20 mouse cellular contexts compared by ENCODE assay signal in genomic region chr1:158740161-158740766, GRCm38 (mm10).
A peak's percentile ranks its signal among the peaks of the same experiment; 100 is the strongest.
DNase-seq lines count a peak whose midpoint lies in the region; ATAC-seq and TF ChIP-seq lines count a peak whose summit lies in the region.
"Had no signal": no experiment of that assay in that cellular context is flagged by ENCODE, and none has a peak within 500 bp of the region (broad histone marks: within the 10 kb centered on the region; RNA-seq: fewer than 3 reads in every experiment).

No protein-coding gene starts in this region.

- ATAC-seq in forebrain, embryonic 15.5 days (replicated peaks): no peak
- ATAC-seq in forebrain, embryonic 13.5 days: no peak
- ATAC-seq: CD4-positive, CD25-positive, alpha-beta regulatory T cell, adult 4 months; intestine, embryonic 15.5 days had no signal

- H3K4me3 ChIP-seq in forebrain, embryonic 15.5 days: no peak overlapping the region
- H3K4me3 ChIP-seq in forebrain, embryonic 13.5 days: no peak overlapping the region
- no peak overlapping the region for H3K4me3 ChIP-seq in CH12.LX (replicated peaks in 1 of 3; ENCODE audit: low read depth in 2 of 3, low read length in 2 of 3, poor library complexity in 1 of 3)
- H3K4me3 ChIP-seq: embryonic facial prominence, embryonic 15.5 days; erythroblast, embryonic 14.5 days; forebrain, embryonic 10.5 days; gastrocnemius, adult 2 months; heart, embryonic 12.5 days; hindbrain, embryonic 10.5 days; intestine, embryonic 15.5 days had no signal

- no peak for TF ChIP-seq CTCF in CH12.LX (conservative IDR thresholded peaks at IDR 0.05 in 1 of 2, IDR thresholded peaks at IDR 0.05 in 1 of 2; ENCODE audit: low read depth in 2 of 2, low read length in 2 of 2)

- TF ChIP-seq EP300 in CH12.LX (IDR thresholded peaks at IDR 0.05; ENCODE audit: low read length): peak; percentile 92

- H3K79me2 ChIP-seq in CH12.LX (replicated peaks; ENCODE audit: control insufficient read depth, extremely low read depth, insufficient read depth, poor library complexity, severe bottlenecking): no peaks in the 10 kb centered on the region

- dilution Hi-C loops in CH12.LX (cut with MboI; ENCODE audit: extremely low pct_ligation_motif_present, extremely low pct_unique_long_range_greater_than_20kb, low sequenced_read_pairs): no loop called here

- no peaks in the 10 kb centered on the region for H3K9me3 ChIP-seq in forebrain, embryonic 15.5 days
- H3K9me3 ChIP-seq in forebrain, embryonic 13.5 days (replicated peaks): no peaks in the 10 kb centered on the region
- no peaks in the 10 kb centered on the region for H3K9me3 ChIP-seq in CH12.LX (replicated peaks; ENCODE audit: low read length)
- H3K9me3 ChIP-seq: embryonic facial prominence, embryonic 15.5 days; forebrain, embryonic 10.5 days; heart, embryonic 12.5 days; hindbrain, embryonic 10.5 days; intestine, embryonic 15.5 days had no signal

- peaks cover 13% of the 10 kb centered on the region; the same call in 1 of the 2 replicates for H3K4me1 ChIP-seq in forebrain, embryonic 15.5 days
- H3K4me1 ChIP-seq in forebrain, embryonic 13.5 days: 0 out of 2 replicates have a peak, but pooled peaks cover 10% of the 10 kb centered on the region
- H3K4me1 ChIP-seq in CH12.LX (ENCODE audit: control insufficient read depth in 1 of 2, insufficient read depth in 2 of 2): peaks cover 11 to 50% of the 10 kb centered on the region in 2 experiments; a peak in 3 of 4 replicates
- H3K4me1 ChIP-seq: hindbrain, embryonic 10.5 days; intestine, embryonic 15.5 days had no signal

- in situ Hi-C loops in CH12.LX (cut with MboI; ENCODE audit: low pct_ligation_motif_present, low pct_unique_long_range_greater_than_20kb, low sequenced_read_pairs): no loop called here

- no peak overlapping the region for H3K9ac ChIP-seq in forebrain, embryonic 15.5 days (replicated peaks)
- H3K9ac ChIP-seq in forebrain, embryonic 13.5 days: no peak overlapping the region
- H3K9ac ChIP-seq in CH12.LX (ENCODE audit: insufficient read depth, low read depth): no peak overlapping the region
- H3K9ac ChIP-seq: embryonic facial prominence, embryonic 15.5 days; heart, embryonic 12.5 days; hindbrain, embryonic 14.5 days; intestine, embryonic 15.5 days had no signal

- TF ChIP-seq RAD21 in CH12.LX (IDR thresholded peaks at IDR 0.05; ENCODE audit: low read depth, low read length): no peak

- no peak for TF ChIP-seq POLR2A in CH12.LX (IDR thresholded peaks at IDR 0.05; ENCODE audit: low read depth, low read length)

- peak overlapping the region; percentile 20 for H3K27ac ChIP-seq in forebrain, embryonic 15.5 days (replicated peaks)
- H3K27ac ChIP-seq in forebrain, embryonic 13.5 days: no peak overlapping the region
- no peak overlapping the region for H3K27ac ChIP-seq in CH12.LX (ENCODE audit: insufficient read depth, low read depth)
- H3K27ac ChIP-seq: gastrocnemius, adult 2 months; hindbrain, embryonic 10.5 days; hindbrain, embryonic 14.5 days; intestine, embryonic 15.5 days had no signal

- no peaks in the 10 kb centered on the region for H3K36me3 ChIP-seq in forebrain, embryonic 15.5 days
- no peaks in the 10 kb centered on the region for H3K36me3 ChIP-seq in forebrain, embryonic 13.5 days (ENCODE audit: poor library complexity, severe bottlenecking)
- H3K36me3 ChIP-seq in CH12.LX (replicated peaks in 1 of 2; ENCODE audit: control insufficient read depth in 1 of 2, insufficient read depth in 1 of 2, low read length in 1 of 2): no peaks in the 10 kb centered on the region
- H3K36me3 ChIP-seq: embryonic facial prominence, embryonic 15.5 days; forebrain, embryonic 10.5 days; heart, embryonic 12.5 days; hindbrain, embryonic 10.5 days; intestine, embryonic 15.5 days had no signal

- DNase-seq in adrenal gland, postnatal 14 days: peak; percentile 21
- no peak for DNase-seq in adrenal gland, postnatal 4 days (ENCODE audit: low spot score in 2 of 2)
- peak; percentile 51 for DNase-seq in kidney, postnatal 10 days
- no peak for DNase-seq in kidney, adult 18-20 months
- peak; percentile 72 for DNase-seq in CH12.LX (ENCODE audit: extremely low read depth)
- DNase-seq: adrenal gland, postnatal 25 days; B cell, adult 2 months; cerebellum, adult 11 months; cerebellum, adult 8-10 months had no signal

- no peak overlapping the region for H3K4me2 ChIP-seq in forebrain, embryonic 15.5 days (replicated peaks)
- H3K4me2 ChIP-seq in forebrain, embryonic 13.5 days: no peak overlapping the region
- H3K4me2 ChIP-seq in CH12.LX (ENCODE audit: insufficient read depth, low read depth, poor library complexity, severe bottlenecking): peak overlapping the region; percentile 74
- H3K4me2 ChIP-seq: embryonic facial prominence, embryonic 15.5 days; heart, embryonic 12.5 days; hindbrain, embryonic 14.5 days; intestine, embryonic 15.5 days had no signal

- H3K27me3 ChIP-seq in forebrain, embryonic 15.5 days: no peaks in the 10 kb centered on the region
- no peaks in the 10 kb centered on the region for H3K27me3 ChIP-seq in forebrain, embryonic 13.5 days
- no peaks in the 10 kb centered on the region for H3K27me3 ChIP-seq in CH12.LX (replicated peaks)
- H3K27me3 ChIP-seq: embryonic facial prominence, embryonic 15.5 days; heart, embryonic 12.5 days; intestine, embryonic 15.5 days had no signal

- WGBS in forebrain, embryonic 15.5 days: 76% methylated on average over 6 of the region's 6 CpGs
- 81% methylated on average over 6 of the region's 6 CpGs for WGBS in forebrain, embryonic 13.5 days

TF ChIP-seq in CH12.LX, 34 proteins besides CTCF, POLR2A, EP300 and RAD21:
- TF ChIP-seq MAFK (IDR thresholded peaks at IDR 0.05; ENCODE audit: insufficient replicate concordance, low read length) (peak; percentile 55; the same call in 1 of the 2 replicates), ZMIZ1 (IDR thresholded peaks at IDR 0.05; ENCODE audit: low read depth, low read length) (no peak), ELF1 (IDR thresholded peaks at IDR 0.05; ENCODE audit: low read depth, low read length) (no peak), MAZ (IDR thresholded peaks at IDR 0.05; ENCODE audit: low read depth, low read length) (no peak), MEF2A (IDR thresholded peaks at IDR 0.05; ENCODE audit: borderline replicate concordance, low read depth, low read length) (peak; percentile 56; the same call in 1 of the 2 replicates), NRF1 (IDR thresholded peaks at IDR 0.05; ENCODE audit: low read depth, low read length) (no peak), MXI1 (IDR thresholded peaks at IDR 0.05; ENCODE audit: low read depth, low read length) (0 out of 2 replicates have a peak, but pooled peaks have one; percentile 38), SIN3A (IDR thresholded peaks at IDR 0.05; ENCODE audit: low read length) (no peak; the same call in 1 of the 2 replicates), MYC (IDR thresholded peaks at IDR 0.05; ENCODE audit: low read depth, low read length) (peak; percentile 15; the same call in 1 of the 2 replicates), TBP (conservative IDR thresholded peaks at IDR 0.05; ENCODE audit: low read depth, low read length) (no peak), CHD1 (IDR thresholded peaks at IDR 0.05; ENCODE audit: low read depth, low read length) (no peak; the same call in 1 of the 2 replicates), UBTF (IDR thresholded peaks at IDR 0.05; ENCODE audit: low read depth, low read length) (no peak), MAX (IDR thresholded peaks at IDR 0.05; ENCODE audit: low read length) (no peak), ZNF384 (IDR thresholded peaks at IDR 0.05; ENCODE audit: low read depth, low read length) (peak; percentile 21; the same call in 1 of the 2 replicates), POLR2AphosphoS2 (IDR thresholded peaks at IDR 0.05; ENCODE audit: low read depth, low read length) (no peak), IRF4 (IDR thresholded peaks at IDR 0.05; ENCODE audit: low read depth, low read length) (peak; percentile 91), ZC3H11A (IDR thresholded peaks at IDR 0.05; ENCODE audit: low read depth, low read length) (no peak), ETS1 (conservative IDR thresholded peaks at IDR 0.05; ENCODE audit: low read depth, low read length) (peak; percentile 62), GABPA (IDR thresholded peaks at IDR 0.05; ENCODE audit: insufficient replicate concordance, low read depth, low read length) (no peak), SMC3 (IDR thresholded peaks at IDR 0.05; ENCODE audit: low read depth, low read length) (no peak), USF1 (IDR thresholded peaks at IDR 0.05; ENCODE audit: low read depth, low read length) (no peak), RCOR1 (conservative IDR thresholded peaks at IDR 0.05; ENCODE audit: low read depth, low read length) (0 out of 2 replicates have a peak, but pooled peaks have one; percentile 46), KAT2A (IDR thresholded peaks at IDR 0.05; ENCODE audit: insufficient replicate concordance, low read length) (no peak), BHLHE40 (IDR thresholded peaks at IDR 0.05; ENCODE audit: low read depth, low read length) (peak; percentile 80), ZKSCAN1 (IDR thresholded peaks at IDR 0.05; ENCODE audit: borderline replicate concordance, low read depth, low read length) (no peak), HCFC1 (IDR thresholded peaks at IDR 0.05; ENCODE audit: low read depth, low read length) (no peak), JUND (conservative IDR thresholded peaks at IDR 0.05; ENCODE audit: low read depth, low read length) (peak; percentile 69), JUN (IDR thresholded peaks at IDR 0.05; ENCODE audit: insufficient read depth, low read depth, low read length) (peak; percentile 62; the same call in 1 of the 2 replicates), E2F4 (IDR thresholded peaks at IDR 0.05; ENCODE audit: insufficient replicate concordance, low read depth, low read length) (no peak), USF2 (conservative IDR thresholded peaks at IDR 0.05; ENCODE audit: low read depth, low read length) (no peak), PAX5 (IDR thresholded peaks at IDR 0.05; ENCODE audit: low read length) (no peak), CHD2 (IDR thresholded peaks at IDR 0.05; ENCODE audit: low read length) (peak; percentile 64; the same call in 1 of the 2 replicates), NELFE (IDR thresholded peaks at IDR 0.05; ENCODE audit: low read depth, low read length) (no peak), TCF12 (IDR thresholded peaks at IDR 0.05; ENCODE audit: low read depth, low read length) (peak; percentile 63)

Comparison
In these comparisons a context has a peak if more than half of its experiments do, and no peak if none do; other contexts are left out.
1. DNase-seq: peak in adrenal gland, postnatal 14 days (single experiment), kidney, postnatal 10 days (single experiment) and CH12.LX (single experiment); none in adrenal gland, postnatal 4 days (0 of 2) and kidney, adult 18-20 months (single experiment).